Mouse (Mus musculus) cerebellum, postnatal 36 days (tissue): Measurements from ENCODE around the gene Arl5b.

Source experiments
- DNase-seq, 2 experiments: peaks; one replicate each; pipeline ENCODE4 v3.0.0; 2021 to 2022; ENCODE audit warnings: mixed read lengths in 2 of 2

The Arl5b gene

GRCm38 (mm10) chr2:15121217-15121680 is 72.1 kb downstream of the Arl5b start:
- DNase-seq, result no peak
